23 mouse cellular contexts compared by ENCODE assay signal in the genomic region with DNA sequence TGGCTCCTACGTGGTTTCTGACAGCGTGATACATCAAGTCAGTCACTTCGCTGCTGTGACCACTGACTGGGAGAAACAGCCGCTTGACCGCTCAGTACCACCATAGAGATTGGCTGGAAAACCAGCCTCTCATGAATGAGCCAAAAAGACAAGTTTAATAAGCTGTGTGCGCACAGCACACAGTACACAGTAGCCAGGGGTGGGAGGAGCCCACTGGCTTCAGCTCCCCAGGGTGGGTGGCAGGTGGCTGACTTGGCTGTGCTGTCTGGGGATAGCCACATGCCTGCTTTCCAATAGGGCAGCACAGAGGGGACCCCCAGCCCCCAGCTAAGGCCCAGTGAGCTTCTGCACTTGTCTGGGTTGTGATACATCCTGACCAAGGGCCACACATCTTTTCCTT. TPM values are rescaled to one million over a fixed set of nuclear protein-coding genes. Genes with fewer than 3 reads are reported as not detected.
A peak's percentile ranks its signal among the peaks of the same experiment; 100 is the strongest.
DNase-seq lines count a peak whose midpoint lies in the region; ATAC-seq lines count a peak whose summit lies in the region.
"Had no signal": no experiment of that assay in that cellular context is flagged by ENCODE, and none has a peak within 500 bp of the region (broad histone marks: within the 10 kb centered on the region; RNA-seq: fewer than 3 reads in every experiment).

No protein-coding gene starts in this region.

- 68% methylated on average over 6 of the region's 6 CpGs for WGBS in hindbrain, embryonic 12.5 days
- 91% methylated on average over 6 of the region's 6 CpGs for WGBS in midbrain, embryonic 11.5 days

- H3K4me1 ChIP-seq in brown adipose tissue, adult 24 weeks (ENCODE audit: control insufficient read depth, insufficient read depth, insufficient read length, low read length), result peaks cover 31% of the 10 kb centered on the region
- peaks cover 14% of the 10 kb centered on the region for H3K4me1 ChIP-seq in hindbrain, embryonic 12.5 days
- H3K4me1 ChIP-seq in midbrain, embryonic 11.5 days (ENCODE audit: control insufficient read depth, insufficient read depth, low read length), result no peaks in the 10 kb centered on the region

- H3K4me3 ChIP-seq in brown adipose tissue, adult 24 weeks (ENCODE audit: insufficient read depth, low read depth, low read length), result no peak overlapping the region
- H3K4me3 ChIP-seq in hindbrain, embryonic 12.5 days, result no peak overlapping the region
- no peak overlapping the region for H3K4me3 ChIP-seq in midbrain, embryonic 11.5 days (ENCODE audit: low read depth, low read length)
- H3K4me3 ChIP-seq: embryonic facial prominence, embryonic 12.5 days; layer of hippocampus, adult 2 months; limb, embryonic 13.5 days had no signal

- H3K9ac ChIP-seq in hindbrain, embryonic 12.5 days, result no peak overlapping the region
- H3K9ac ChIP-seq in midbrain, embryonic 11.5 days (ENCODE audit: low read length), result no peak overlapping the region
- H3K9ac ChIP-seq: embryonic facial prominence, embryonic 12.5 days; limb, embryonic 13.5 days had no signal

- no peaks in the 10 kb centered on the region for H3K27me3 ChIP-seq in hindbrain, embryonic 12.5 days
- no peaks in the 10 kb centered on the region for H3K27me3 ChIP-seq in midbrain, embryonic 11.5 days (ENCODE audit: control insufficient read depth, insufficient read depth, low read length)
- H3K27me3 ChIP-seq: CH12.LX; embryonic facial prominence, embryonic 12.5 days; limb, embryonic 13.5 days had no signal

- no peaks in the 10 kb centered on the region for H3K9me3 ChIP-seq in hindbrain, embryonic 12.5 days (replicated peaks)
- H3K9me3 ChIP-seq in midbrain, embryonic 11.5 days (ENCODE audit: control insufficient read depth, low read length), result no peaks in the 10 kb centered on the region
- H3K9me3 ChIP-seq: embryonic facial prominence, embryonic 12.5 days; limb, embryonic 13.5 days had no signal

- peaks cover 13% of the 10 kb centered on the region for H3K36me3 ChIP-seq in hindbrain, embryonic 12.5 days
- H3K36me3 ChIP-seq in midbrain, embryonic 11.5 days (ENCODE audit: control insufficient read depth, insufficient read depth, low read length), result no peaks in the 10 kb centered on the region

- ATAC-seq in frontal cortex, adult (ENCODE audit: low TSS enrichment), result peak; percentile 34; the same call in 1 of the 2 replicates
- peak; percentile 48; the same call in 1 of the 2 replicates for ATAC-seq in hindbrain, embryonic 12.5 days (ENCODE audit: low FRiP score)
- no peak for ATAC-seq in midbrain, embryonic 11.5 days (ENCODE audit: low FRiP score)
- ATAC-seq: intestine, postnatal 0 days had no signal

- peak overlapping the region; percentile 73 for H3K27ac ChIP-seq in brown adipose tissue, adult 24 weeks (replicated peaks; ENCODE audit: low read depth, low read length)
- peak overlapping the region; percentile 23; the same call in 1 of the 2 replicates for H3K27ac ChIP-seq in hindbrain, embryonic 12.5 days
- H3K27ac ChIP-seq in midbrain, embryonic 11.5 days (ENCODE audit: low read depth, low read length), result no peak overlapping the region
- H3K27ac ChIP-seq: embryonic facial prominence, embryonic 12.5 days; kidney, postnatal 0 days; layer of hippocampus, adult 2 months; limb, embryonic 13.5 days had no signal

- no peak for DNase-seq in frontal cortex, adult 2 months (ENCODE audit: extremely low spot score in 1 of 2, low spot score in 1 of 2)
- peak; percentile 79 for DNase-seq in midbrain, embryonic 11.5 days (ENCODE audit: low spot score, missing footprints)
- DNase-seq in adrenal gland, adult (ENCODE audit: inconsistent age in 2 of 2, low spot score in 1 of 2), result no peak
- DNase-seq in kidney, adult 8-10 months, result no peak
- no peak for DNase-seq in thymus, postnatal 36 days
- DNase-seq: adrenal gland, postnatal 25 days; cerebellum, adult 11 months; heart, postnatal 4 days; lung, postnatal 14 days; spleen, adult 18-20 months; thymus, adult 18-20 months had no signal

- no peak overlapping the region for H3K4me2 ChIP-seq in hindbrain, embryonic 12.5 days (replicated peaks)
- no peak overlapping the region for H3K4me2 ChIP-seq in midbrain, embryonic 11.5 days
- H3K4me2 ChIP-seq: embryonic facial prominence, embryonic 12.5 days; heart, embryonic 11.5 days; limb, embryonic 13.5 days had no signal

RNA-seq across cellular contexts. Expression of gene Rflnb, which starts 16.9 kb away (rescaled TPM):
- polyA plus RNA-seq in frontal cortex, adult 2 months (2012; rRNA removed), result 8.4 and 10.6 TPM in 2 replicates
- 35.4 and 39.1 TPM in 2 replicates for polyA plus RNA-seq in brown adipose tissue, adult 24 weeks (2012; ENCODE audit: insufficient read depth, insufficient read length, missing spikeins)
- 23.1 and 25.4 TPM in 2 replicates for polyA plus RNA-seq in hindbrain, embryonic 12.5 days (2016; fragmentation: Nextera tagmentation; extraction: Ambion mirVana)
- 13.4 and 13.9 TPM in 2 replicates for polyA plus RNA-seq in midbrain, embryonic 11.5 days (2014; fragmentation: Nextera tagmentation; extraction: Ambion mirVana)

RNA-seq across cellular contexts. Expression of gene 1700016K19Rik, which starts 44.8 kb away (rescaled TPM):
- 8.4 and 9.1 TPM in 2 replicates for polyA plus RNA-seq in frontal cortex, adult 2 months (2012; rRNA removed)
- not detected in 2 replicates for polyA plus RNA-seq in brown adipose tissue, adult 24 weeks (2012; ENCODE audit: insufficient read depth, insufficient read length, missing spikeins)
- polyA plus RNA-seq in hindbrain, embryonic 12.5 days (2016; fragmentation: Nextera tagmentation; extraction: Ambion mirVana), result 2.0 and 3.7 TPM in 2 replicates
- polyA plus RNA-seq in midbrain, embryonic 11.5 days (2014; fragmentation: Nextera tagmentation; extraction: Ambion mirVana), result 0.23 TPM in 1 of 2 replicates, not detected in the other
- polyA plus RNA-seq: heart, embryonic 11.5 days; intestine, postnatal 0 days; liver, embryonic 16.5 days; neural tube, embryonic 11.5 days had no signal
